Mouse (Mus musculus) kidney, adult 2 months (tissue): ENCODE results near the gene Ccnd1.

Experiments
- CTCF ChIP-seq: fragments of 200-500 bp; conservative IDR thresholded peaks from 2 replicates; pipeline ENCODE4 v1.5.1; 2011; ENCODE audit warnings: low read depth, mild to moderate bottlenecking, control low read depth, low read length, moderate library complexity, mixed read lengths; ENCODE audit not compliant: insufficient read depth, insufficient read length
- POLR2A ChIP-seq: fragments of 200-500 bp; IDR thresholded peaks from one replicate; pipeline ENCODE4 v1.6.1; 2011; ENCODE audit warnings: low read depth, low read length, control low read depth

- TF ChIP-seq POLR2A = no peak
- no peak for TF ChIP-seq CTCF
Observed at GRCm38 (mm10) chr7:144942744-144943135, 3.0 kb upstream of the Ccnd1 start.
